Mouse (Mus musculus): Measurements from ENCODE around the gene Bckdha. TPM values are rescaled to one million over a fixed set of nuclear protein-coding genes. Genes with fewer than 3 reads are reported as not detected.

Gene Bckdha
- polyA plus RNA-seq, 1 experiment: 70.4 TPM

DNA sequence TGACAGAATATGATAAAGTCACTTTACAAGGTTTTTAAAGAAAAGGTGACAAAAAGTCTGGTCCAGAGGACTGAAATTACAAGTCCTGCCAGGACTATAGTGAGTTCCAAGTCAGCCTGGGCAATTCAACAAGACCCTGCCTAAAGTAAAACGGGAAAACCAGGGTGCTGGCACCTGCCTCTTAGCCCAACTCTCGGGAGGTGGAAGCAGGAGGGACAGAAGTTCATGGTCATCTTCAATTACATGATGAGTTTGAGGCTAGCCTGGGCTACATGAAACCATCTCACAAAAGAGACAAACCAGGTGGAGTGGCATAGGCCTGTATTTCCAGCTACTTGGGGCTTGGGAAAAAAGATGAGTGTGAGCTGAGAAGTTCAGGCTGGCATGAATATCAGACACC, 12.9 kb upstream of the Bckdha start:
- TF ChIP-seq GATA1 (IDR thresholded peaks at IDR 0.05; ENCODE audit: low read length): no peak

DNA sequence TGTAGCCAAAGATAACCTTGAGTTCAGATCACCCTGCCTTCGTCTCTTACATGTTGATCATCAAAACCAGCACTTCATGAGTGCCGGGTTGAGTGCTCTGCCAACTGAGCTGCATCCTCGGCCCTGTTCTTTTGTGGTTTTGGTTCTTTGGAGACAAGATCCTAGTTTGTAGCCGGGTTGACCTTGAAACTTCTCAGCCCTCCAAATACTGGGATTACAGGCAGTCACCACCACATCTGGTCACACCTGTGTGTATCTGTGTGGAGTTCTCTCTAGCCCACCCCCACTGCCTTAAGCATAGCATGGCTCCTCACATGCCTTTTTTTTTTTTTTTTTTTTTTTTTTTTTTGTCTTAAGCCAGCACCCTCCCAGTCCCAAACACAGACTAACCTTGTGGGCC, 11.3 kb upstream of the Bckdha start:
- TF ChIP-seq GATA1 (IDR thresholded peaks at IDR 0.05; ENCODE audit: low read length): no peak

DNA sequence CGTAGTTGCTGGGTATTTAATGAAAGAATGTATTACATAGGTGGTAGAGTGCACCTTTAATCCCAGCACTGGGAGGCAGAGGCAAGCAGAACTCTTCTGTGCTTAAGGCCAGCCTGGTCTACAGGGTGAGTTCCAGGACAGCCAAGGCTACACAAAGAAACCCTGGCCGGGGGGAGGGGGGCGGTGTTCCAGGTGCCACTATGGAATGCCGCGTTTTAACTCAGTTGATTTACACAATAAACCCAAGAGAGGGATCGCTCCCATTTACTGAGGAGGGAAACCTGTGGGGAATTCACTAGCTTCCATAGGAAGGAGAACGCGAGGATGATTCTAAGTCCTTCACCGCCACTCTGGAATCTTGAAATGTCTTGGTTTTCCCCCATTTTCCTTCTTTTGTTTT, 10.8 kb upstream of the Bckdha start:
- no peak for TF ChIP-seq GATA1 (IDR thresholded peaks at IDR 0.05; ENCODE audit: low read length)

DNA sequence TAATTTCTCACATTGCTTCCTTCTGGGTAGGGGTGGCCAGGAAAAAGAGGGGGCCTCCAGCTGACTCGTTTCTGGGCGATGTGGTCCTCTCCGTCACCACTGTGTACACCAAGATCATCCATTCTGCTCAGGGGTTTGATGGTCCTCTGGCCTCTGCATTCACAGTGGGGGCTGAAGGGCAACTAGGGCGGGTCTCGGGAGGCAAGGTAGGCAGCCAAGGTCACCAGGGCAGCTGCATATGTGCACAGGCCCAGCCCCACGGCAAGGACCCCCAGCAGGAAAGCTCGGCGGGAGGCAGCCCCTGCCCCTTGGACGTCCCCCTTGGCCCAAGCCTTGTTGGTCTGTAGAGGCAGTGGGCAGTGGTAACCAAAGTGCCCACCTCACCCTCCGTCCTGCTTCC, 10.4 kb upstream of the Bckdha start:
- no peak for TF ChIP-seq GATA1 (IDR thresholded peaks at IDR 0.05; ENCODE audit: low read length)

DNA sequence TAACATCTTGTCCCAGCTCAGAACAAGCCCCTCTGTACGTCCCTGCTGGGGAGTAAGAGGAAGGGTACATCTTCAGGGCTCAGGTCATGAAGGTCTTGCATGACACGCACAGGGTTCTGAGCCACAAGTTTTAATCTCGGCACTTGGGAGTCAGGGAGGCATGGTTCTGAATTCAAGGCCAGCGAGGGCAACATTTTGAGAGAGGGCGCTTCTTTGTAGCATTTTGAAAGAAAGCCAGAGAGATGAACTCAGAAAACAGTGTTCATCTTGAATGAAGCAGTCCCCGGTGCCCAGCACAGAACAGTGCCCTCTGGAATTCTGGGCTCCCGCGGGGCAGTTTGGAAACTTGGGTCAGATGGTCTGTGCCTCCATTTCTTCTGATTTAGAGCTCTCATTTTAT, 7.6 kb upstream of the Bckdha start:
- TF ChIP-seq GATA1 (IDR thresholded peaks at IDR 0.05; ENCODE audit: low read length): no peak

DNA sequence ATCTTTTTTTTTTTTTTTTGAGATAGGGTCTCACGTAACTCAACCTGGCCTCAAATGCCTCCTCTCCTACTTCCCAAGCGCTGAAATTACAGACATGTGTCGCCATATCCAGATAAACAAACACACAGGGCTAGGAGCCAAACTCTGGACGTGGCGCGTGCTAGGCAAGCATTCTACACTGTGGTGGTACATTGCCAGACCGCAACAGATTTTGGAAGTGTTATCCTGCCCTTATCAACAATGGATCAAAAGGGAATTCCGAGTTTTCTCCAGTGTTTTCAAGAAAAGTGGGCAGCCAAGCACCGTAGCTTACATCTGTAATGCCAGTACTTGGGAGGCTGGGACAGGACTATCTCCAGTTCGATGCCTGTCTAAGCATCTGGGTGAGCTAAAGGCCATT, 996 bp downstream of the Bckdha start:
- TF ChIP-seq GATA1 (IDR thresholded peaks at IDR 0.05; ENCODE audit: low read length): no peak

DNA sequence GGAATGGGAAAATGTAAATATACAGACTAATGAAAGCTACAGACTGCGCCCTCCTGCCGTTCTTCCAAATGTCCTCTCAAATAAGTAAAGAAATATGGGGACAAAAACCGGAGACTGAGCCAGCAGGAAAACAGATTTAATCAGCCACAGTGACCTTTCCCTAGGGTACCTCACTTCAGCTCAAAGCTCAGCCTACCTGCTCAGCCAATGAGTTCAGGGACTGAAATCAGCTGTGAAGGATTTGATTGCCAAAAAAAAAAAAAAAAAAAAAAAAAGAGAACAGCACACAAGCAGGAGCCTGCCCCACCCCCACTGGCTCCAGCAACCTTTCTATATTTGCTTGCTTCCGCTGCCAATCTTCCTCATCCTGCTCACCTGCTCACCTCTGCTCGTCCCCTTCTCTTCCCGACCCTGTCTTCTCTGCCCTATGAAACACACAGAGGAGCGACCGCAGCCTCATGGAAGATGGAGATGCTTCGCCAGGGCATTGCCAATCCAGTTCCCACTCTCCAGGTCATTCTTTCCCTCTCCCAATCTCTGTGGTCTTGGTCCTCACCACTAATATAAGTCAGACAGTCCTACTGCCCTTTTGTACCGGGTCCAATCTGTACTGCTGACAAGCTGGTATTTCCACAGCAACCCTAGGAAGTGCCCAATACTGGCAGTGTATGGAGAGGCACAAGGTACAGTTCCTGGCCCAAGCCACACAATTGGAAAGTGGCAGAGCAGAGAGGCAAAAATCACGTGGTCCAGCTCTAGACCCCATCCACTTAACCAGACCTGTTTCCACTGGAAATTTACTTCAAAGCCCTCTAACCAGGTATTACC, 3.0 kb downstream of the Bckdha start:
- no peak for TF ChIP-seq GATA1 (IDR thresholded peaks at IDR 0.05; ENCODE audit: low read length)

DNA sequence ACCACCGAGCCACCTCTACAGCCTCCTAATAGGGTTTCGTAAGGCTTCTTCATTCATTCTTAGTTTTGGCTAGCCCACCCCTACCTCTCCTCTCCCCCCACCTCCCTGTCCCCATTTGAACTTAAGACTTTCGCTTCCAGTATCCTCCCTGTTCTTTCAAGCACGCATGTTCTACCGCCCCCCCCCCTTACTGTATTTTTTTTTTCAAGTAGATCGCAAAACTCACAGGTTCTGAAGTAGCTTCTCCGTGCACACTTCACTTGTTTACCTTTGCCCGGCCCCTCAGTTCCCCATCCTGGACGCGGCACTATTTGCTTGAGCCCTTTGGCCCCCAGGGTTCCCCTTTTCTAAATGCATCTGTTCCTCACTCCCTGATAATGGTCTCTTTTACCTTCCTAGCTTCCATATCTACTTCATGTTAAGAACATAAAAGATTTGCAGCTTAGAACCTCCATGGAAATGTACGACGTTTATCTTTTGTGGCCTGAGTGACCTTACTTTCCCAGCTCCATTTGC, 6.5 kb downstream of the Bckdha start:
- no peak for TF ChIP-seq GATA1 (IDR thresholded peaks at IDR 0.05; ENCODE audit: low read length)

DNA sequence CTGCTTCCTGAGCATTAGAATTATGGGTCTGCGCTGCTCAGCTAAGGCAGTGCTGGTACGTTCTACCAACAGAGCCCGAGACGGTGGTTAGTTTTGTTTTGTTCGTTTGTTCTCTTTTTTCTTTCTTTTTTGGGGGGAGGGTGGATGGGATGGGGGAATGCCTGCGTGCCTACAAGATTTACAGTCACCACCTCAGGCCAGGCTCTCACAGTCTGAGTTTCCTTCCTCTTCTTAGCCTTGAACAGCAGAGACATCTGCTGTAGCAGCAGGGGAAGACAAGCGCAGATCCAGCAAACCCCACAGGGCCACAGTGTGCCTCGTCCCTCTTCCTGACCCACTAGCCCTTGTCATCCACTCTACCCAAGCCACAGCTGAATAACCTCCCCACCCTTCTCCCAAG, 7.5 kb downstream of the Bckdha start:
- no peak for TF ChIP-seq GATA1 (IDR thresholded peaks at IDR 0.05; ENCODE audit: low read length)

DNA sequence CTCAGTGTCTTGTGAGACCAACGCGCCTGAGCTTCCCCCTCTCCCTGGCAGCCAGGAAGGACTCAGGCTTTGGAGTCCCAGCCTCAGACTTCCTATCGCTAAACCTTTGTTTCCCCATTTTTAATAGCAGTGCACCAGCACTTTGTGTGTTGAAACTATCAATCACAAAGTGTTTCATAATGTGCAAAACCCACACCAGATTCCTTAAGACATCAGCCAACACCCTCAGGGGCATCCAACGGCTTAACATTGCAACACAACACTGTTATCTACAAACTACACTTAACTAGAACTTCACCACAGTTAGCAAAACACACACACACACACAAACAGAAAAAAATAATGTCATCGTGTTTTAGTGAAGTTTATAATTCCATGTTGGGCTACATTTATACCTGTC, 8.9 kb downstream of the Bckdha start:
- TF ChIP-seq GATA1 (IDR thresholded peaks at IDR 0.05; ENCODE audit: low read length): no peak

DNA sequence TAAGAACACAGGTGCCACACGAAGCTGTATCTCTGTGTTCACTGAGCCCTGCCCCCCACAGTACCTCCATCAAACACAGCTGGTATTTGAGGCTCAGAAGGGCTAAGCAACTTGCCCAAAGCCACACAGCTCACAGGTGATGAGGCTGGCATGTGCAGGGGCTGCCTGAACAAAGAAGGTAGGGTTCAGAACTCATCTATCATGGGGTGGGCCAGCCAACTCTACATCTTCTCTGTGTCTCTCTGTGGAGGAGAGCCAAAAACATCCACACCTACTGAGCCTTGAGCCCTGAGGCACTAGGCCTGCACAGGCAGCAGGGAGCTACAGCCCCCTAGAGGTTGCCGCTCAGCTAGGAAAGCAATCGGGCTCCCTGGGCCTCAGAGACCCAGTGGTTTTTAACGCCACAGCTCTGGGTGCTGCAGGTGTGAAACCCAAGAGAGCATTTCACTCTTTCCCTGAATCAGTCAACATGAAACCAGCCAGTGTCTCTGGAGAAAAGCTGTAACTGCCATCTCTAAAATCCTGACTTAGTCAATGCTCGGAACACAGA, 11.1 kb downstream of the Bckdha start:
- no peak for TF ChIP-seq GATA1 (IDR thresholded peaks at IDR 0.05; ENCODE audit: low read length)

DNA sequence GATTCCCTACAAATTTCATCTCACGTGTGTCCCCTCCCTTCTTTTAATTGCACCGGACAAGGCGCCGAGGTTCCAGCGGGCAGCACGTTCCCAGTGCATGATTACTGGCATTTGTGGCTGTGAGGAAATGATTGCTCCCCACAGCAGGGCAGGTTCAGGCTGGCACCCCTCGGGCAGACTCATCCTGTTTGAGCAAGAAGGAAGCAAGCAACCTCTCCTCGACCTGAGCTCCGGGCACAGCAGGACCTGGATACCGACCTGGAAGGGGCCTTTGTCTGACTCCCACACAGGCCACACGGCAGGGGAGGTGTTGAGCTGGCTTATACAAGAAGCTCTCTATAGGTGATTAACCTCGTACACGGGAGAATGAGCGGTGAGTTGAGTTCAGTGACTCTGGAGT, 13.7 kb downstream of the Bckdha start:
- TF ChIP-seq GATA1 (IDR thresholded peaks at IDR 0.05; ENCODE audit: low read length): no peak

DNA sequence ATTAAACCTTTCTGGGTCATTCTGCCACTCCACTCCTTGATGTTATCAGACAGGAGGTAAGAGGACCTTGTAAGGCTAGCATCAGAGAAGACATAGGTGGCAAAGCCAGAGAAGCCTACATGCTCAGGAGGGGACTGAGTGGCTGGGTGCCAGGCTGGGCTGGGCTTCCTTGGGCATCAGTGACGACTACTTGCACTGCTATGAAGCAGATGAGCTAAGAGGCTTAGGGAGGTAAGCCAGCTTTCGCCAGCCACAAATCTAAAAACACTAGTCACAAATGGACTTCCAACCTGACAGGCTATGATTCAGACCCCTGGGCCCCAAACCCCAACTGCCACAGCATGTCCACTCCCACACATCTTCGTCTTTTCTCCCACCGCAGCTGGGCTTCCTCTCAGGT, 14.2 kb downstream of the Bckdha start:
- TF ChIP-seq GATA1 (IDR thresholded peaks at IDR 0.05; ENCODE audit: low read length): no peak

DNA sequence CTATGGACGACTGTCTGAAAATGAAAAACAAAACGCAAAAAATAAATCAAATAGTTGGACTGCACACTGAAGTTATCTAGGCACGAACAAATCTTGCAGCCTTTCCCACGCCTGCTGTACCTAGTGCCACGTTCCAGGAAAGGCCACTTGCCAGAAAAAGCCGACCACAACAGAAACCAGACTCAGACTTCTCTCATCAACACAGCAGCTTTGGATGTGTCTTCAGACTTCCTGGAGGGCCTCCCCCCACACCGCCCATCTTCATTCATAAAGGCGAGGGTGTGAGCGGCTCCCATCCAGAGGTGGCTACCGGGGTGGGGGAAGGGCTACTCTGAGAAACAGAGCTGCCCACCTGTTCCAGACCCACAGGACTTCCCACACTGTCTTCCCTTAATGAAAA, 14.6 kb downstream of the Bckdha start:
- TF ChIP-seq GATA1 (IDR thresholded peaks at IDR 0.05; ENCODE audit: low read length): no peak

DNA sequence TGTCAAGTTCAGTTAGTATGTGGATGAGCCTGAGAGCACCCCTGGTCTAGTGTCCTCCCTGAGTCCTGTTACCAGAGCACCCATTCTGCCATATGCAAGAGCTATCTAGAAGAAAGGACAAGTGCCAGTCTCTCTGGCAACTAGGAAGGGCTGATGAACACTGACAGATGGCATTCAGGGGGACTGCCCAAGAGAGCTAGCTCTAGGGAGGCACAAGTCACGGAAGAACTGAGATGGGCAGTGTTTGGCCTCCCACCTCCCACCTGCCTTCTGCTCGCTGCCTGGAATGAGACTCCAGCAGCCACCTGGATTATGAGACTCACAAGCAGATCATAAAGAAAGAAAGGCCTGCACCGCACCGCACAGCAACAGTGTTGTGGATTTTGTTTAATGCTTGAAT, 19.0 kb downstream of the Bckdha start:
- no peak for TF ChIP-seq GATA1 (IDR thresholded peaks at IDR 0.05; ENCODE audit: low read length)

DNA sequence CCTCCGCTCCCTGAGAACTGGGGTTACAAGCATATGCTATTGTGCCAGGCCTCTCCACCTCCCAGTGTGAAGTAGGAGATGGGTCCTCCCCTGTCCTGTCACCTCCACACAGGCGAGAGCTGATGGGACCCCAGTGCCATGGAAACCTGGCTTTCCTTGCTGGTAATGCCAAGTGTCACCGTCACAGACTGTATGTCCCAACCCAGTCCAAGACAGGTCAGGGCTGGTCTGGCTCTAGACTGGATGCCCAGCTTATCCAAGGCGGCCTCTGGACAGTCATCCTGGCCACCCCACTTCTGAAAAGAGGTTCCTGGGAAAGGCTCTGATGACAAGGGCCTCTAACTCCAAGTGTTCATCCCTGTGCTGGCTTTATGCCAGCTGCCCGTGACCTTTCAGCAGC, 21.7 kb downstream of the Bckdha start:
- TF ChIP-seq GATA1 (IDR thresholded peaks at IDR 0.05; ENCODE audit: low read length): no peak

DNA sequence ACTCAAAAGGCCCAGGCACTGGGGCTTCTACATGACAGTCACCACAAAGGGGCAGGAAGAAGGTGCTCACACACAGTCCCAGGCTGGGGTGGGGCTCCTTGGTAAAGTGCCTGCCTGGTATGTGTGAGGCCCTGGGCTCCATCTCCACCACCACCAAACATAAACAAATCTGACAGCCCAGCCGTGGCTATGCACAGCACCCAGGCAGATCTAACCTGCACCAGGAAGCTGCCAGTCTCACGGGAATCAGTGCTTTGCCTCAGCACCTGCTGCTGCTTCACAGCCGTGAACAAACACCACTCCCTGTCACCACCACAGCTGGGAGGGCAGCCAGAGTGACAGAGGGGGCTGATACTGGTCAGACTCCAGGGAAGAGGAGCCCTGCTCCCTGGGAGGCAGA, 22.4 kb downstream of the Bckdha start:
- TF ChIP-seq GATA1 (IDR thresholded peaks at IDR 0.05; ENCODE audit: low read length): no peak

All from G1E-ER4 (cell line).